Mouse (Mus musculus) C2C12 (cell line): Measurements from ENCODE around the gene Il23a. TPM values are rescaled to one million over a fixed set of nuclear protein-coding genes. Genes with fewer than 3 reads are reported as not detected.

Source experiments
- H3K27me3 ChIP-seq: one replicate; pipeline ENCODE4 v1.6.1; 2011; ENCODE audit not compliant: control insufficient read depth, insufficient read depth, insufficient read length
- H3K36me3 ChIP-seq: one replicate; pipeline ENCODE4 v1.6.1; 2011; ENCODE audit not compliant: control insufficient read depth, insufficient read depth
- H3K4me3 ChIP-seq: one replicate; pipeline ENCODE4 v1.5.1; 2011; ENCODE audit warnings: mild to moderate bottlenecking, control low read depth; ENCODE audit not compliant: poor library complexity, insufficient read depth, severe bottlenecking
- H3K79me2 ChIP-seq: one replicate; pipeline ENCODE4 v1.6.1; 2011; ENCODE audit not compliant: control insufficient read depth, insufficient read depth
- H3K79me3 ChIP-seq: one replicate; pipeline ENCODE4 v1.6.1; 2011; ENCODE audit warnings: low read depth, control low read depth
- H3ac ChIP-seq: one replicate; pipeline ENCODE3; 2011; ENCODE audit warnings: low read depth; ENCODE audit not compliant: control insufficient read depth, insufficient read length
- CEBPB ChIP-seq: IDR thresholded peaks from one replicate; pipeline ENCODE4 v1.6.1; 2011; ENCODE audit warnings: low read depth, mild to moderate bottlenecking, control low read depth, moderate library complexity
- CTCF ChIP-seq: IDR thresholded peaks from one replicate; pipeline ENCODE4 v1.5.1; 2011; ENCODE audit not compliant: control insufficient read depth, insufficient read depth, insufficient read length
- FOSL1 ChIP-seq: IDR thresholded peaks from one replicate; pipeline ENCODE4 v1.8.0; 2011; ENCODE audit warnings: mild to moderate bottlenecking, low read length; ENCODE audit not compliant: poor library complexity, insufficient read depth, severe bottlenecking
- MAX ChIP-seq: IDR thresholded peaks from one replicate; pipeline ENCODE4 v1.6.1; 2011; ENCODE audit warnings: mild to moderate bottlenecking, control low read depth
- MYOD1 ChIP-seq: IDR thresholded peaks from one replicate; pipeline ENCODE4 v1.6.1; 2011; ENCODE audit warnings: low read depth; ENCODE audit not compliant: control insufficient read depth, insufficient read length
- MYOG ChIP-seq: IDR thresholded peaks from one replicate; pipeline ENCODE4 v1.6.1; 2011; ENCODE audit not compliant: control insufficient read depth, insufficient read length; ENCODE audit errors: extremely low read depth
- USF1 ChIP-seq: IDR thresholded peaks from one replicate; pipeline ENCODE4 v1.6.1; 2011; ENCODE audit warnings: low read depth, mild to moderate bottlenecking, control low read depth, moderate library complexity
- polyA plus RNA-seq: library from polyadenylated mRNA; unstranded; fragments of >200 nt; fragmentation: generic; extraction: Trizol; gene quantifications from one replicate; pipeline ENCODE4 v1.2.1, GENCODE M21; 2012; ENCODE audit warnings: missing spikeins

Il23a gene
- polyA plus RNA-seq, 1 experiment: not detected

DNA sequence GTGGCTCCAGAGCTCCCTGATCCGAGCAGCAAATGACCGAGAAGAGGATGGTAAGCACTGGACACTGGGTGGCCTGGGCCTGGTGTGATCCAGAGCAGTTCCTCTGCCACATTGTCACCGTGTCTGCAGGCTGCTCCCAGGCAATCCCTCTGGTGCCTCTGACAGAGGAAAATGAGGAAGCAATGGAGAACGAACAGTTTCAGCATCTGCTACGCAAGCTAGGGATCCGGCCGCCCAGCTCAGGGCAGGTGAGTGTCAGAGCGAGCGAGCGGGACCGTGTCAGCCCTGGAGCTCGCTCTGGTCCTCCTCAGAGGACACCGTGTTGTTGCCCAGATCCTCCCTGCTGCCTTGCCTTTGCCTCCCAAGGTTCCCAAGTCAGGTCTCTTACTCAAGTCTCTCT, 48.0 kb downstream of the Il23a start:
- TF ChIP-seq FOSL1: no peak
- TF ChIP-seq USF1: no peak
- TF ChIP-seq CEBPB: no peak
- no peak for TF ChIP-seq CTCF
- no peak for TF ChIP-seq MAX
- TF ChIP-seq MYOG: no peak
- no peak for TF ChIP-seq MYOD1
- Histone ChIP-seq H3ac (no peak overlapping the region), H3K79me3 (no peaks in the 10 kb centered on the region), H3K36me3 (peaks cover 68% of the 10 kb centered on the region), H3K27me3 (no peaks in the 10 kb centered on the region), H3K4me3 (no peak overlapping the region), H3K79me2 (no peaks in the 10 kb centered on the region)

DNA sequence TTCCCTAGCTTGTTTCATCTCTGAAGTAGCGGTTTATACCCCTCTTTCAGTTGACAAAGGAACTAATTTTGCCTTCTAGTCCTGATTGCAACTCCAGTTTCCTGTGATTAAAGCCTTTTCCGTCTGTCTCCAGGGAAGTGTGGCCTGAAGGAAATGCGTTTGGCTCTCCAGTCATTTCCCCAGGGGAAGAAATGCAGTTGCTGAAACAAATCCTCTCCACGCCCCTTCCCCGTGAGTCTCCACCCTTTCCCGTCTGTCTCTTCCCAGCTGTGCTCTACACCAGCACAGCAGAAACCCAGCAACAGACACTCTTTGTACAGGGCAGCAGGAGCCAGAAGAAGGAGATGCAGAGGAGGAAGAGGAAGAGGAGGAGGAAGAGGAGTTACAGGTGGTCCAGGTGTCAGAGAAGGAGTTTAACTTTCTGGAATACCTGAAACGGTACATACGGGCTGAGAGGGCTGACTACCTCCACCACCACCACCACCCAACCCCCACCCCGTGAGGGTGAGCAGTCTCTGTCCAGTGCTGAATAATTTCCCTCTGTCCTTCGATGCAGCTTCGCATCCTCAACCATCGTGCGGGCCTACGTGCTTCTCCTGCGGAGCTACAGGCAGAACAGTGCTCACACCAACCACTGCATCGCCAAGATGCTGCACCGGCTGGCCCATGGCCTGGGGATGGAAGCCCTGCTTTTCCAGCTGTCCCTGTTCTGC, 51.4 kb downstream of the Il23a start:
- Histone ChIP-seq H3K79me3 (no peaks in the 10 kb centered on the region), H3K4me3 (no peak overlapping the region), H3K79me2 (no peaks in the 10 kb centered on the region), H3K27me3 (no peaks in the 10 kb centered on the region), H3ac (no peak overlapping the region), H3K36me3 (peaks cover 86% of the 10 kb centered on the region)
- TF ChIP-seq MYOD1: no peak
- TF ChIP-seq CEBPB: no peak

Other genes with a start within 250 kb of the Il23a start
- 133 TPM for gene Ptges3, start 239.8 kb downstream of the Il23a start, polyA plus RNA-seq
- 3,917 TPM for gene Atp5b, start 215.5 kb downstream of the Il23a start, polyA plus RNA-seq
- 8.2 TPM for gene Baz2a, start 207.2 kb downstream of the Il23a start, polyA plus RNA-seq
- 61.4 TPM for gene Rbms2, start 118.5 kb downstream of the Il23a start, polyA plus RNA-seq
- 2.8 TPM for gene Gls2, start 104.3 kb downstream of the Il23a start, polyA plus RNA-seq
- gene Spryd4, start 86.9 kb downstream of the Il23a start, polyA plus RNA-seq: 13.4 TPM
- gene Mip, start 72.9 kb downstream of the Il23a start, polyA plus RNA-seq: not detected
- 17.7 TPM for gene Timeless, start 66.7 kb downstream of the Il23a start, polyA plus RNA-seq
- gene Apon, start 44.7 kb downstream of the Il23a start, polyA plus RNA-seq: 0.16 TPM
- gene Apof, start 30.1 kb downstream of the Il23a start, polyA plus RNA-seq: not detected
- gene Stat2, start 28.2 kb downstream of the Il23a start, polyA plus RNA-seq: 3.9 TPM
- gene Pan2, start 4.6 kb upstream of the Il23a start, polyA plus RNA-seq: 5.0 TPM
- gene Cnpy2, start 23.7 kb upstream of the Il23a start, polyA plus RNA-seq: 102 TPM
- 212 TPM for gene Cs, start 39.0 kb upstream of the Il23a start, polyA plus RNA-seq
- gene Coq10a, start 70.2 kb upstream of the Il23a start, polyA plus RNA-seq: 13.7 TPM
- 35.9 TPM for gene Ankrd52, start 78.4 kb upstream of the Il23a start, polyA plus RNA-seq
- gene Slc39a5, start 102.5 kb upstream of the Il23a start, polyA plus RNA-seq: not detected
- 93.0 TPM for gene Nabp2, start 112.7 kb upstream of the Il23a start, polyA plus RNA-seq
- gene Rnf41, start 112.9 kb upstream of the Il23a start, polyA plus RNA-seq: 34.0 TPM
- gene Smarcc2, start 160.5 kb upstream of the Il23a start, polyA plus RNA-seq: 48.4 TPM
- gene Myl6, start 195.4 kb upstream of the Il23a start, polyA plus RNA-seq: 3,169 TPM
- 16.7 TPM for gene Myl6b, start 199.9 kb upstream of the Il23a start, polyA plus RNA-seq
- gene Esyt1, start 227.1 kb upstream of the Il23a start, polyA plus RNA-seq: 120 TPM
- 13.0 TPM for gene Zc3h10, start 249.0 kb upstream of the Il23a start, polyA plus RNA-seq